ENCODE assay signal across 9 mouse cellular contexts in the genomic region with DNA sequence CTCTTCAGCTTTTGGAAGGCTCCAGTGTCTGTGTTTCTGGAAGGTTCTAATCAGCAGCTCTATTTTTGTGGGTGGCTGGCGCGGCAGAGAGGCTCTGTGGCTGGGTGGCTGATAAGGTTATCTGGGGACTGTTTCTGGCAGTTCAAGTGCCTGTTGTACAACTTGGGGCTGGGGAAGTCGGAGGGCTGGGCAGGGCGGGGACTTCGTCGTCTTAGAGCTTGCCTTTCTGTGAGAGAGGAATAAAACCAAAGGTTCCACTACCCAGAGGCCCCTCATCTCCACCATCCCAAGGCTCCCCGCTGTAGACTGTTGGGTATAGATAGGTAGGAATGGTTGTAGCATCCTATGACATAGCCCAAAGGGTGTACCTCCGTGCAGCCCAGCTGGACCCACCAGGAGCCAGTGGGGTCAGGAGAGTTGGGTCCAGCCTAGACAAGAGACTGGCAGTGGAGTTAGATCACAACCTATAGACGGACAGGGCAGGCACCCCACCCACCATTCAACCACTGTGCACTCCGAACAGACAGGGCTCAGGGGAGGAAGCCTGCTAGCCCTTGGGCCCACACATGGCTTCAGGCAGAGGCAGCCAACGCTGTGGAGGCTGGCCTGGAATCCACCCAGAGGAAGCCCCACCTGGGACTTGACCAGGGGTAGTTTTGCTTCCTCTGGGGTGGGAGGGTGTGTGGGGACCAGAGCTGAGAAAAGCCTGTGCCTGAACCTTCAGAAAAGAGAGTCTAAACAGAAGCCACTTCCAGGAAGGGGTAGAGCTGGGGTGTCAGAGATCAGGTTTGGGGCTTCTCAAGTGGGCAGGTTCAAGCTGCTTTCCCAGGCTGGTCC.
A peak's percentile ranks its signal among the peaks of the same experiment; 100 is the strongest.
DNase-seq lines count a peak whose midpoint lies in the region; ATAC-seq and TF ChIP-seq lines count a peak whose summit lies in the region.
"Had no signal": no experiment of that assay in that cellular context is flagged by ENCODE, and none has a peak within 500 bp of the region (broad histone marks: within the 10 kb centered on the region; RNA-seq: fewer than 3 reads in every experiment).

No protein-coding gene starts in this region.

- no peaks in the 10 kb centered on the region for H3K27me3 ChIP-seq in liver, embryonic 15.5 days
- H3K27me3 ChIP-seq in forebrain, postnatal 0 days (ENCODE audit: insufficient read depth, low read length) = no peaks in the 10 kb centered on the region

- peak overlapping the region; percentile 64 for H3K9ac ChIP-seq in liver, embryonic 15.5 days
- no peak overlapping the region for H3K9ac ChIP-seq in forebrain, postnatal 0 days

- H3K4me2 ChIP-seq in liver, embryonic 15.5 days = peak overlapping the region; percentile 80
- H3K4me2 ChIP-seq in forebrain, postnatal 0 days (ENCODE audit: low read depth) = no peak overlapping the region

- H3K9me3 ChIP-seq in liver, embryonic 15.5 days (replicated peaks) = no peaks in the 10 kb centered on the region
- no peaks in the 10 kb centered on the region for H3K9me3 ChIP-seq in forebrain, postnatal 0 days (ENCODE audit: low read length)

- WGBS in liver, embryonic 15.5 days (ENCODE audit: insufficient replicate concordance) = 8% methylated on average over 11 of the region's 11 CpGs
- 84% methylated on average over 11 of the region's 11 CpGs for WGBS in forebrain, postnatal 0 days

- peaks cover 93% of the 10 kb centered on the region for H3K4me1 ChIP-seq in liver, embryonic 15.5 days (replicated peaks)
- H3K4me1 ChIP-seq in forebrain, postnatal 0 days (ENCODE audit: insufficient read depth) = no peaks in the 10 kb centered on the region

- ATAC-seq in liver, embryonic 15.5 days (ENCODE audit: insufficient read depth) = peak; percentile 94
- ATAC-seq in forebrain, postnatal 0 days = no peak

- H3K4me3 ChIP-seq in liver, embryonic 15.5 days (replicated peaks) = peak overlapping the region; percentile 37
- no peak overlapping the region for H3K4me3 ChIP-seq in forebrain, postnatal 0 days (ENCODE audit: low read depth, low read length)

- no peak for TF ChIP-seq CTCF in forebrain, postnatal 0 days (IDR thresholded peaks at IDR 0.05; ENCODE audit: low read depth)

- H3K36me3 ChIP-seq in liver, embryonic 15.5 days (replicated peaks) = no peaks in the 10 kb centered on the region
- no peaks in the 10 kb centered on the region for H3K36me3 ChIP-seq in forebrain, postnatal 0 days (ENCODE audit: insufficient read depth)

- H3K27ac ChIP-seq in liver, embryonic 15.5 days (replicated peaks) = peak overlapping the region; percentile 100
- no peak overlapping the region for H3K27ac ChIP-seq in forebrain, postnatal 0 days (ENCODE audit: low read depth, low read length)

- DNase-seq in testis, postnatal 14 days (ENCODE audit: low spot score) = peak; percentile 42
- no peak for DNase-seq in testis, postnatal 10 days (ENCODE audit: low spot score)
- DNase-seq in heart, adult 8-10 months (ENCODE audit: low spot score) = peak; percentile 78
- DNase-seq in frontal cortex, postnatal 10 days (ENCODE audit: low spot score in 2 of 2) = no peak
- DNase-seq in forebrain, postnatal 0 days = no peak
- DNase-seq in urinary bladder, postnatal 10 days (ENCODE audit: low spot score) = no peak
- no peak for DNase-seq in gastrocnemius, postnatal 25 days
- DNase-seq: thymus, postnatal 4 days had no signal

Comparison
In these comparisons a context has a peak if more than half of its experiments do, and no peak if none do; other contexts are left out.
1. DNase-seq: peak in testis, postnatal 14 days (single experiment) and heart, adult 8-10 months (single experiment); none in testis, postnatal 10 days (single experiment), frontal cortex, postnatal 10 days (0 of 2), forebrain, postnatal 0 days (single experiment), urinary bladder, postnatal 10 days (single experiment) and gastrocnemius, postnatal 25 days (single experiment).